Mouse (Mus musculus) limb, embryonic 10.5 days (tissue): ENCODE results near the gene Rab11fip3. TPM values are rescaled to one million over a fixed set of nuclear protein-coding genes. Genes with fewer than 3 reads are reported as not detected.
A peak's percentile ranks its signal among the peaks of the same experiment; 100 is the strongest.

Experiments used
- DNase-seq: peaks from one replicate; pipeline ENCODE4 v3.0.0-alpha.2; 2017; ENCODE audit warnings: low spot score
- H3K27ac ChIP-seq: fragments of 300-500 bp; sonication (generic); 2 replicates; pipeline ENCODE4 v1.5.1; 2016; ENCODE audit warnings: mild to moderate bottlenecking
- H3K27me3 ChIP-seq: fragments of 300-500 bp; sonication (generic); 2 replicates; pipeline ENCODE4 v1.6.1; 2016; ENCODE audit warnings: low read depth, mild to moderate bottlenecking; ENCODE audit not compliant: poor library complexity, severe bottlenecking
- H3K36me3 ChIP-seq: fragments of 300-500 bp; sonication (generic); 2 replicates; pipeline ENCODE4 v1.6.1; 2016; ENCODE audit warnings: mild to moderate bottlenecking, moderate library complexity
- H3K4me1 ChIP-seq: fragments of 300-500 bp; sonication (generic); 2 replicates; pipeline ENCODE4 v1.6.1; 2016
- H3K4me3 ChIP-seq: fragments of 300-500 bp; sonication (generic); 2 replicates; pipeline ENCODE4 v1.5.1; 2016; ENCODE audit warnings: mild to moderate bottlenecking, moderate library complexity
- H3K9me3 ChIP-seq: fragments of 300-500 bp; sonication (generic); replicated peaks from 2 replicates; pipeline ENCODE4 v1.6.1; 2016; ENCODE audit warnings: mild to moderate bottlenecking
- WGBS: fragments of 180-500 bp; shearing (Covaris S2); methylation state at CpG from one replicate; pipeline ENCODE4 v1.1.7; 2016; 5-methylcytosine and 5-hydroxymethylcytosine counted together
- polyA plus RNA-seq: library from polyadenylated mRNA; unstranded; fragments of >200 nt; fragmentation: Nextera tagmentation; extraction: Ambion mirVana; gene quantifications from 2 replicates; pipeline ENCODE4 v1.2.1, GENCODE M21; 2016

Gene Rab11fip3
- polyA plus RNA-seq, 1 experiment from 2014 or later: 22.1 TPM

- WGBS: 85% methylated on average over 2 of the region's 2 CpGs
- no peaks in the 10 kb centered on the region for H3K9me3 ChIP-seq
- peaks cover 14% of the 10 kb centered on the region for H3K36me3 ChIP-seq
- H3K27ac ChIP-seq: peak overlapping the region; percentile 97
- peak overlapping the region; percentile 90; the same call in 1 of the 2 replicates for H3K4me3 ChIP-seq
- H3K4me1 ChIP-seq: peaks cover 43% of the 10 kb centered on the region
- DNase-seq: no peak
- 0 out of 2 replicates have a peak, but pooled peaks cover 2% of the 10 kb centered on the region for H3K27me3 ChIP-seq
These were observed 126.7 kb downstream of the Rab11fip3 start for GRCm38 (mm10) chr17:25942597-25943151.

GRCm38 (mm10) chr17:25941511-25942241 is 127.7 kb downstream of the Rab11fip3 start:
- peaks cover 43% of the 10 kb centered on the region for H3K4me1 ChIP-seq
- 4% methylated on average over 54 of the region's 54 CpGs for WGBS

More at GRCm38 (mm10) chr17:25941511-25942241, 127.7 kb downstream of the Rab11fip3 start:
- peak; percentile 87 for DNase-seq
- Histone ChIP-seq H3K27ac (peak overlapping the region; percentile 97), H3K4me3 (peak overlapping the region; percentile 90), H3K36me3 (peaks cover 24% of the 10 kb centered on the region), H3K9me3 (no peaks in the 10 kb centered on the region), H3K27me3 (no peaks in the 10 kb centered on the region)

Other genes starting within 250 kb of the Rab11fip3 start
- 31.6 and 32.0 TPM in 2 replicates for gene Wdr24, start 245.9 kb downstream of the Rab11fip3 start, polyA plus RNA-seq
- 52.4 and 54.9 TPM in 2 replicates for gene Jmjd8, start 240.7 kb downstream of the Rab11fip3 start, polyA plus RNA-seq
- gene Stub1, start 236.2 kb downstream of the Rab11fip3 start, polyA plus RNA-seq: 408 and 426 TPM in 2 replicates
- gene Rhbdl1, start 232.3 kb downstream of the Rab11fip3 start, polyA plus RNA-seq: 1.0 and 1.2 TPM in 2 replicates
- 1.5 and 1.9 TPM in 2 replicates for gene Gm20683, start 227.8 kb downstream of the Rab11fip3 start, polyA plus RNA-seq
- 30.8 and 32.6 TPM in 2 replicates for gene Rhot2, start 224.7 kb downstream of the Rab11fip3 start, polyA plus RNA-seq
- 45.5 and 46.2 TPM in 2 replicates for gene Wdr90, start 208.1 kb downstream of the Rab11fip3 start, polyA plus RNA-seq
- 13.6 and 22.0 TPM in 2 replicates for gene Mcrip2, start 200.8 kb downstream of the Rab11fip3 start, polyA plus RNA-seq
- gene Mettl26, start 194.5 kb downstream of the Rab11fip3 start, polyA plus RNA-seq: 69.3 and 69.6 TPM in 2 replicates
- 2.6 and 5.6 TPM in 2 replicates for gene Wfikkn1, start 188.7 kb downstream of the Rab11fip3 start, polyA plus RNA-seq
- 37.5 and 37.9 TPM in 2 replicates for gene Rab40c, start 149.8 kb downstream of the Rab11fip3 start, polyA plus RNA-seq
- gene Pigq, start 124.6 kb downstream of the Rab11fip3 start, polyA plus RNA-seq: 65.2 and 72.1 TPM in 2 replicates
- gene Nhlrc4, start 124.6 kb downstream of the Rab11fip3 start, polyA plus RNA-seq: 0.10 and 0.18 TPM in 2 replicates
- 0.08 and 0.20 TPM in 2 replicates for gene A930017K11Rik, start 117.0 kb downstream of the Rab11fip3 start, polyA plus RNA-seq
- 38.7 and 38.9 TPM in 2 replicates for gene Capn15, start 83.8 kb downstream of the Rab11fip3 start, polyA plus RNA-seq
- 23.0 and 26.3 TPM in 2 replicates for gene Decr2, start 20.8 kb upstream of the Rab11fip3 start, polyA plus RNA-seq
- gene Nme4, start 26.0 kb upstream of the Rab11fip3 start, polyA plus RNA-seq: 163 and 186 TPM in 2 replicates
- 0.53 and 0.56 TPM in 2 replicates for gene Tmem8, start 43.7 kb upstream of the Rab11fip3 start, polyA plus RNA-seq
- gene Mrpl28, start 53.9 kb upstream of the Rab11fip3 start, polyA plus RNA-seq: 302 and 336 TPM in 2 replicates
- 11.5 and 14.2 TPM in 2 replicates for gene Axin1, start 69.1 kb upstream of the Rab11fip3 start, polyA plus RNA-seq
- 0.53 and 0.58 TPM in 2 replicates for gene Pdia2, start 129.5 kb upstream of the Rab11fip3 start, polyA plus RNA-seq
- gene Rgs11, start 133.4 kb upstream of the Rab11fip3 start, polyA plus RNA-seq: 1.3 and 1.5 TPM in 2 replicates
- gene Arhgdig, start 138.2 kb upstream of the Rab11fip3 start, polyA plus RNA-seq: 2.0 and 4.2 TPM in 2 replicates
- 21.5 and 28.0 TPM in 2 replicates for gene Fam234a, start 174.7 kb upstream of the Rab11fip3 start, polyA plus RNA-seq
- gene Luc7l, start 183.3 kb upstream of the Rab11fip3 start, polyA plus RNA-seq: 136 and 137 TPM in 2 replicates